Mouse (Mus musculus) forebrain, postnatal 0 days (tissue): ENCODE results near the gene Cpa4. TPM values are rescaled to one million over a fixed set of nuclear protein-coding genes. Genes with fewer than 3 reads are reported as not detected.

Experiments
- ATAC-seq: fragments of 200-750 bp; cut with Nextera tagmentation; 2 replicates; pipeline ENCODE4 v1.8.0; 2017; ENCODE audit warnings: mild to moderate bottlenecking, moderate library complexity
- DNase-seq: peaks from one replicate; pipeline ENCODE4 v3.0.0-alpha.2; 2015
- H3K27ac ChIP-seq: fragments of 300-500 bp; sonication (generic); 2 replicates; pipeline ENCODE4 v1.5.1; 2014; ENCODE audit warnings: low read depth, mild to moderate bottlenecking, antibody characterized with exemption, low read length, moderate library complexity, mixed read lengths
- H3K27me3 ChIP-seq: fragments of 300-500 bp; sonication (generic); 2 replicates; pipeline ENCODE4 v1.6.1; 2014; ENCODE audit warnings: mild to moderate bottlenecking, low read length, mixed read lengths; ENCODE audit not compliant: insufficient read depth
- H3K36me3 ChIP-seq: fragments of 300-500 bp; sonication (generic); 2 replicates; pipeline ENCODE4 v1.6.1; 2014; ENCODE audit warnings: mild to moderate bottlenecking, moderate library complexity; ENCODE audit not compliant: insufficient read depth
- H3K4me1 ChIP-seq: fragments of 300-500 bp; sonication (generic); 2 replicates; pipeline ENCODE4 v1.6.1; 2014; ENCODE audit warnings: antibody characterized with exemption; ENCODE audit not compliant: insufficient read depth
- H3K4me2 ChIP-seq: fragments of 300-500 bp; sonication (generic); 2 replicates; pipeline ENCODE4 v1.6.1; 2014; ENCODE audit warnings: low read depth, mild to moderate bottlenecking, moderate library complexity
- H3K4me3 ChIP-seq: fragments of 300-500 bp; sonication (generic); 2 replicates; pipeline ENCODE4 v1.5.1; 2014; ENCODE audit warnings: low read depth, low read length, mixed read lengths
- H3K9ac ChIP-seq: fragments of 300-500 bp; sonication (generic); 2 replicates; pipeline ENCODE4 v1.6.1; 2014; ENCODE audit warnings: mild to moderate bottlenecking
- H3K9me3 ChIP-seq: fragments of 300-500 bp; sonication (generic); 2 replicates; pipeline ENCODE4 v1.6.1; 2016; ENCODE audit warnings: low read length
- CTCF ChIP-seq: sonication (generic); IDR thresholded peaks from 2 replicates; pipeline ENCODE4 v1.5.1; 2016; ENCODE audit warnings: antibody characterized with exemption, control low read depth, low read depth
- WGBS: fragments of 180-500 bp; shearing (Covaris S2); extraction: QIAGEN DNeasy Blood & Tissue Kit; methylation state at CpG from one replicate; pipeline ENCODE4 v1.1.7; 2014; 5-methylcytosine and 5-hydroxymethylcytosine counted together
- polyA plus RNA-seq: library from polyadenylated mRNA; unstranded; fragments of >200 nt; fragmentation: Nextera tagmentation; extraction: Ambion mirVana; gene quantifications from 2 replicates; pipeline ENCODE4 v1.2.1, GENCODE M21; 2015
- total RNA-seq: library from RNA; depleted of rRNA; stranded (reverse); fragments of >200 nt; gene quantifications from 2 replicates; pipeline ENCODE4 v1.2.3, GENCODE M21; 2014; rRNA removed

The Cpa4 gene
- total and polyA plus RNA-seq, 2 experiments from 2014 or later: 0.38 to 0.88 TPM

DNA sequence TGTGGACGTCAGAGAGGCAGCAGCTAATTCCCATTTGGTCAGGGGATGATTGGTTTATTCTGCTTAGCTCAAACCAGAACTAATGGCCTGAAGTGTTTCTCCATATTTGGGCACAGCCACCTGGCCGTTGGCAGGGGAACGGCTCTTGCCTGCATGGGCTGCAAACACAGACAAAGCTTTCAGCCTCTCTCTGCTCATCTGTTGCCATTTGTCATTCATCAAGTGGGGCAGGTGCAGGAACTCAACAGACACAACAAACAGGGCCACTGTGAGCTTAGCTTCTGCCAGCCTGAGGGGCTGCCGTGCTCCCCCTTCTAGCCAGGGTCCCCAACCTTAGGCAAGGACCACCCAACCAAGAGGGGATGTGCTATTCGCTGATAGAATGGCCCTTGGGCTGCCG is 60.0 kb downstream of the Cpa4 start:
- Histone ChIP-seq H3K36me3 (no peaks in the 10 kb centered on the region), H3K27me3 (no peaks in the 10 kb centered on the region), H3K9ac (no peak overlapping the region), H3K4me1 (no peaks in the 10 kb centered on the region), H3K4me3 (no peak overlapping the region), H3K27ac (no peak overlapping the region), H3K9me3 (no peaks in the 10 kb centered on the region), H3K4me2 (no peak overlapping the region)
- 51% methylated on average over 6 of the region's 6 CpGs for WGBS
- no peak for DNase-seq
- ATAC-seq: peak; percentile 66
- no peak for TF ChIP-seq CTCF

DNA sequence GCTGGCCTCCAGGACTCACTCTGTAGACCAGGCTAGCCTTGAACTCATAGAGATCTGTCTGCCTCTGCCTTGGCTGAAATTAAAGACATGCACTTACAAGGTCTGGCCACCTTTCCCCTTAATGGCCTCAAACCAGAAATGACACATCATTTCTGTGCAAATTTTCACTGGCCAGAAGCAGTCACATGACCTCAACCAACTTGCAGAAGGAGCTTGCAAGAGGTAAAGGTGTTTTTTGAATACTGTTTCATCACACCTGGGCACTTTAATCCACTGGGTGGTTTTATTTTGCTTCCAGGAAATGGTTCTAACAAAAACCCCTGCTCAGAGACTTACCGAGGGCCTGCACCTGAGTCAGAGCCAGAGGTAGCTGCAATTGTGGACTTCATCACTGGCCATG is 61.8 kb downstream of the Cpa4 start:
- 98% methylated on average over 1 of the region's 1 CpGs for WGBS
- Histone ChIP-seq H3K27me3 (no peaks in the 10 kb centered on the region), H3K27ac (no peak overlapping the region), H3K4me1 (no peaks in the 10 kb centered on the region), H3K9me3 (no peaks in the 10 kb centered on the region), H3K9ac (no peak overlapping the region), H3K4me3 (no peak overlapping the region), H3K36me3 (no peaks in the 10 kb centered on the region), H3K4me2 (no peak overlapping the region)
- no peak for ATAC-seq
- TF ChIP-seq CTCF: no peak
- no peak for DNase-seq

DNA sequence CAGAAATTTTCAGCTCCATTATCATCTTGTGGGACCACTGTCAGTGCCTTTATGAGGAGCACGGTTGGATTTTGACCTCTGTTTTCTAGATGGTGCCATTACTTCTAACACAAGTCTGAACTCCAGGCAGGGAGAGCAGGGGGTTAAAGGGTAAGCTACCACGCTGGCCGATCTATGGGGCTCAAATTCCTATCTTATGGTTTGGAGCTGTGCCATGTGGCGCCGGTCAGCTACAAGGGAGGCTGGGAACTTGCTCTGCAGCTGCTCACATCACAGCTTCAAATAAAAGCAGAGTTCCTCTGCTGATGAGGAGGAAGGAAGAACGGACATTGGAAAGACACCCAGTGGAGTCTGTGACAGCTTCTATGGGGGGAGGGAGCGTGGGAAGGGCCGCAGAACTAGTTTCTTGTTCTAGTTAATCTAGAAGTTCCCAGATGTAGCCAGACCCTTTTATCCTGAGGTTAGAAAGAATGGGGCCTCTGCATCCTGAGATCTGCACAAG is 67.2 kb downstream of the Cpa4 start:
- Histone ChIP-seq H3K4me2 (no peak overlapping the region), H3K36me3 (no peaks in the 10 kb centered on the region), H3K27me3 (no peaks in the 10 kb centered on the region), H3K4me3 (no peak overlapping the region), H3K9me3 (no peaks in the 10 kb centered on the region), H3K4me1 (no peaks in the 10 kb centered on the region), H3K9ac (no peak overlapping the region), H3K27ac (no peak overlapping the region)
- DNase-seq (no peak), ATAC-seq (no peak)
- 67% methylated on average over 8 of the region's 8 CpGs for WGBS
- no peak for TF ChIP-seq CTCF

DNA sequence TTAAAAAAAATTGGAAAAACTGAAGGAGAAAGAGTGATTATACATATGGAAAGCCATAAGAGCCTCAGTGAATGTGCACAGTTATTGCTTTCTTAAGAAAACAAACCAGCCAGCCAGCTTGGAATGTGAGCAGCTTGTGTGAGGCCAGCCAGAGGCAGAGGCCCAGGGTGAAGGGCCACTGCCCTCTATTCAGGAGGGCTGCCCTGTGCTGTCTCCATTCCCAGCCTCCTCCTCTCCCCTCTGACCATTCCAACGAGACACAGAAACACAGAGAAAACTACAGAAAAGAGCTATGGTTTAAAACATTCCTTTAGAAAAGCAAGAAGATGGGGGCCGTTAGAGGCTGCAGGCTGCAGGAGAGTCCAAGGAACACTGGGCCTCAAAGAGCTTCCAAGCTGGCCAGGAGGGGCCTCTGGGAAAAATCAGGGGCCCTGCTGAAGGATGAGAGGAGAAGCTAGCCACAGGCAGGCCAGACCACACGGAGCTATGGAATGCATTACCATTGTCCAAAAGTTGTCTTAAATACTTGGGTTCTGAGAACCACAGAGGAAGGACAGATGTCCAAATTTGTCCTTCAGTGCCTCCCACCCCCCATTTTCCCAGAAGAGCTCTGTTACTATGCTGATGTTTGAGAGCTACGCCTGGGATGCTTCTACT is 68.1 kb downstream of the Cpa4 start:
- Histone ChIP-seq H3K9ac (no peak overlapping the region), H3K4me3 (no peak overlapping the region), H3K27me3 (no peaks in the 10 kb centered on the region), H3K36me3 (no peaks in the 10 kb centered on the region), H3K9me3 (no peaks in the 10 kb centered on the region), H3K27ac (no peak overlapping the region), H3K4me2 (no peak overlapping the region), H3K4me1 (no peaks in the 10 kb centered on the region)
- no peak for ATAC-seq
- TF ChIP-seq CTCF: no peak
- WGBS: 45% methylated on average over 4 of the region's 4 CpGs
- no peak for DNase-seq

DNA sequence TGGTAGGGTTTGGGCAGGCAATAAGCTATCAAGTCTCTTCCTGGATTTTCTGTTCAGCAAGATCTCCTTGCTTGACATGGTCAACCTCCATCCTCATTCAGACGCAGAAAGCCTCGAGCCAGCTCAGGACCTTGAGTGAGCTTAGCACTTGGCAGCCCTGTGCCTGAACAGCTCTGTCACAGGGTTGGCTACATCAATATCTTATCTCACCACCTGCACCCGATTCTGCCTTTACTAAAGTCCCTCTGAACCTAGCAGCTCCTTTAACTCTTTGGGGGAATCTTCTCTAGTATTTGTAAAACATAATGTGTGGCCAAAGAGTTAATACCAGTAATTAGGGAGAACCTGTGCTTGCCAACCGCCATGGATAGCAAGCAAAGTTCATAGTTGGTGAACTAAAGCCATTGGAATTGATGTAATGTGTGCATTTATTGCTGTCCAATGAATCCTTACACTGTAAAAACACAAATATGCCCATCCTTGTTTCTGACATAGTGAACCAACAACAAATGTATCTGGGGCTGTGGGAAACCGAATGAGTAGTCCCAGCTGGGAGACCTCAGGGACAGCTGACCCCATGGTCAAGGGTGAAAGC is 70.6 kb downstream of the Cpa4 start, which contains the start of gene Cpa1:
Gene Cpa1 (plus strand): TSS at position 545 of the 595 bp plus-strand sequence.
- no peak for TF ChIP-seq CTCF
- Histone ChIP-seq H3K4me1 (no peaks in the 10 kb centered on the region), H3K27ac (no peak within 1 kb of the TSS), H3K27me3 (no peaks in the 10 kb centered on the region), H3K9me3 (no peaks in the 10 kb centered on the region), H3K4me2 (no peak within 1 kb of the TSS), H3K4me3 (no peak within 1 kb of the TSS), H3K9ac (no peak within 1 kb of the TSS), H3K36me3 (no peaks in the 10 kb centered on the region)
- DNase-seq (no peak), ATAC-seq (no peak)
- 86% methylated on average over 5 of the region's 5 CpGs for WGBS

Other genes starting within 250 kb of the Cpa4 start
- gene Zc3hc1, start 177.3 kb upstream of the Cpa4 start, total RNA-seq: 56.7 and 57.2 TPM in 2 replicates
- 69.4 and 71.9 TPM in 2 replicates for gene Zc3hc1, start 177.3 kb upstream of the Cpa4 start, polyA plus RNA-seq
- gene Klhdc10, start 166.5 kb upstream of the Cpa4 start, total RNA-seq: 111 and 160 TPM in 2 replicates
- gene Klhdc10, start 166.5 kb upstream of the Cpa4 start, polyA plus RNA-seq: 17.7 and 24.3 TPM in 2 replicates
- 44.4 and 49.8 TPM in 2 replicates for gene Tmem209, start 58.6 kb upstream of the Cpa4 start, total RNA-seq
- 19.7 and 24.2 TPM in 2 replicates for gene Tmem209, start 58.6 kb upstream of the Cpa4 start, polyA plus RNA-seq
- gene Ssmem1, start 58.5 kb upstream of the Cpa4 start, total RNA-seq: 0.95 and 1.4 TPM in 2 replicates
- 0.29 TPM in 1 of 2 replicates, not detected in the other for gene Ssmem1, start 58.5 kb upstream of the Cpa4 start, polyA plus RNA-seq
- 6.8 and 10.0 TPM in 2 replicates for gene Cpa2, start 26.8 kb upstream of the Cpa4 start, total RNA-seq
- 16.6 and 17.1 TPM in 2 replicates for gene Cpa2, start 26.8 kb upstream of the Cpa4 start, polyA plus RNA-seq
- not detected in 2 replicates for gene Cpa5, start 42.6 kb downstream of the Cpa4 start, total RNA-seq
- gene Cpa5, start 42.6 kb downstream of the Cpa4 start, polyA plus RNA-seq: 0.11 TPM in 1 of 2 replicates, not detected in the other
- 1.1 TPM in 1 of 2 replicates, not detected in the other for gene Cpa1, start 70.8 kb downstream of the Cpa4 start, total RNA-seq
- gene Cpa1, start 70.8 kb downstream of the Cpa4 start, polyA plus RNA-seq: 0.29 and 0.69 TPM in 2 replicates
- gene Cep41, start 125.4 kb downstream of the Cpa4 start, total RNA-seq: 10.2 and 14.1 TPM in 2 replicates
- 8.8 and 10.6 TPM in 2 replicates for gene Cep41, start 125.4 kb downstream of the Cpa4 start, polyA plus RNA-seq
- 127 and 212 TPM in 2 replicates for gene Mest, start 155.2 kb downstream of the Cpa4 start, total RNA-seq
- 90.4 and 146 TPM in 2 replicates for gene Mest, start 155.2 kb downstream of the Cpa4 start, polyA plus RNA-seq